Mouse (Mus musculus) ES-Bruce4 (cell line): ENCODE results near the gene Ckm.

ENCODE experiments used
- CTCF ChIP-seq: IDR thresholded peaks from one replicate; pipeline ENCODE4 v1.8.1; 2011; ENCODE audit warnings: low read depth, low read length
- EP300 ChIP-seq: IDR thresholded peaks from 2 replicates; pipeline ENCODE4 v1.6.1; 2011; ENCODE audit warnings: low read depth, low read length; ENCODE audit not compliant: insufficient read depth
- POLR2A ChIP-seq: IDR thresholded peaks from one replicate; pipeline ENCODE4 v1.8.1; 2011; ENCODE audit warnings: low read length; ENCODE audit not compliant: insufficient read depth

DNA sequence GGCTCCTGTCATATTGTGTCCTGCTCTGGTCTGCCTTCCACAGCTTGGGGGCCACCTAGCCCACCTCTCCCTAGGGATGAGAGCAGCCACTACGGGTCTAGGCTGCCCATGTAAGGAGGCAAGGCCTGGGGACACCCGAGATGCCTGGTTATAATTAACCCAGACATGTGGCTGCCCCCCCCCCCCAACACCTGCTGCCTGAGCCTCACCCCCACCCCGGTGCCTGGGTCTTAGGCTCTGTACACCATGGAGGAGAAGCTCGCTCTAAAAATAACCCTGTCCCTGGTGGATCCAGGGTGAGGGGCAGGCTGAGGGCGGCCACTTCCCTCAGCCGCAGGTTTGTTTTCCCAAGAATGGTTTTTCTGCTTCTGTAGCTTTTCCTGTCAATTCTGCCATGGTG is 5.2 kb downstream of the Ckm start:
- TF ChIP-seq CTCF (no peak), POLR2A (no peak), EP300 (no peak)
